Mouse (Mus musculus) macrophage (primary cell): ENCODE data around the gene B3gnt9. TPM values are rescaled to one million over a fixed set of nuclear protein-coding genes. Genes with fewer than 3 reads are reported as not detected.
"Not testable (repeated sequence)": the region's sequence is repeated elsewhere in the genome, so short reads cannot be mapped to it uniquely, and the experiment has no call there.

ENCODE experiments used
- H3K27ac ChIP-seq: fragments of 350-480 bp; formaldehyde crosslinking; 2 replicates; pipeline ENCODE4 v1.9.0; 2021
- H3K36me3 ChIP-seq: fragments of 350-480 bp; formaldehyde crosslinking; 2 replicates; pipeline ENCODE4 v1.9.0; 2021; ENCODE audit errors: inconsistent target
- H3K4me3 ChIP-seq: fragments of 350-480 bp; formaldehyde crosslinking; 2 replicates; pipeline ENCODE4 v1.9.0; 2021; ENCODE audit errors: inconsistent target
- H3K79me2 ChIP-seq: fragments of 350-480 bp; formaldehyde crosslinking; 2 replicates; pipeline ENCODE4 v1.9.0; 2021; ENCODE audit errors: inconsistent target
- WGBS: methylation state at CpG from one replicate; pipeline ENCODE4 v1.1.7; 2026; ENCODE audit warnings: inconsistent platforms; ENCODE audit not compliant: missing documents; 5-methylcytosine and 5-hydroxymethylcytosine counted together
- polyA plus RNA-seq: library from polyadenylated mRNA; stranded (reverse); fragments of 250-400 nt; gene quantifications from 3 replicates; pipeline ENCODE4 v1.2.4, GENCODE M21; 2018; ENCODE audit warnings: inconsistent platforms

The B3gnt9 gene
- polyA plus RNA-seq, 1 experiment from 2014 or later: 1.8 TPM

- H3K36me3 ChIP-seq: no peaks in the 10 kb centered on the region; the same call in 1 of the 2 replicates
- no peak overlapping the region for H3K27ac ChIP-seq
- no peak overlapping the region for H3K4me3 ChIP-seq
- 60% methylated on average over 55 of the region's 55 CpGs for WGBS
- H3K79me2 ChIP-seq: peaks cover 14% of the 10 kb centered on the region; the same call in 1 of the 2 replicates
Observed at GRCm38 (mm10) chr8:105258911-105259720, 4.2 kb upstream of the B3gnt9 start.

GRCm38 (mm10) chr8:105257318-105258114 lies 2.6 kb upstream of the B3gnt9 start:
- Histone ChIP-seq H3K27ac (no peak overlapping the region), H3K79me2 (no peaks in the 10 kb centered on the region), H3K4me3 (no peak overlapping the region), H3K36me3 (no peaks in the 10 kb centered on the region; the same call in 1 of the 2 replicates)
- 84% methylated on average over 7 of the region's 7 CpGs for WGBS

- peak overlapping the region; percentile 28; the same call in 1 of the 2 replicates for H3K4me3 ChIP-seq
- 2% methylated on average over 74 of the region's 74 CpGs for WGBS
- H3K36me3 ChIP-seq: peaks cover 32% of the 10 kb centered on the region
- no peaks in the 10 kb centered on the region for H3K79me2 ChIP-seq
- no peak overlapping the region for H3K27ac ChIP-seq
Observed at GRCm38 (mm10) chr8:105254152-105254965, 594 bp downstream of the B3gnt9 start.

- H3K36me3 ChIP-seq: peaks cover 38% of the 10 kb centered on the region
- WGBS: 62% methylated on average over 20 of the region's 20 CpGs
- no peak overlapping the region for H3K27ac ChIP-seq
- no peak overlapping the region for H3K4me3 ChIP-seq
- H3K79me2 ChIP-seq: no peaks in the 10 kb centered on the region
Observed at GRCm38 (mm10) chr8:105253766-105254151, 1.2 kb downstream of the B3gnt9 start.

GRCm38 (mm10) chr8:105252680-105253537 lies 2.0 kb downstream of the B3gnt9 start:
- Histone ChIP-seq H3K27ac (no peak overlapping the region), H3K36me3 (peaks cover 46% of the 10 kb centered on the region), H3K4me3 (no peak overlapping the region), H3K79me2 (no peaks in the 10 kb centered on the region)
- 87% methylated on average over 10 of the region's 10 CpGs for WGBS

GRCm38 (mm10) chr8:105251954-105252353 lies 3.0 kb downstream of the B3gnt9 start:
- Histone ChIP-seq H3K4me3 (no peak overlapping the region), H3K79me2 (no peaks in the 10 kb centered on the region), H3K27ac (no peak overlapping the region), H3K36me3 (peaks cover 56% of the 10 kb centered on the region)
- 95% methylated on average over 6 of the region's 6 CpGs for WGBS

GRCm38 (mm10) chr8:105241016-105241415 lies 13.9 kb downstream of the B3gnt9 start:
- no peak overlapping the region for H3K4me3 ChIP-seq
- H3K36me3 ChIP-seq: peaks cover 46% of the 10 kb centered on the region
- no peaks in the 10 kb centered on the region for H3K79me2 ChIP-seq
- WGBS: 97% methylated on average over 6 of the region's 7 CpGs
- no peak overlapping the region for H3K27ac ChIP-seq

GRCm38 (mm10) chr8:105237442-105238142 lies 17.4 kb downstream of the B3gnt9 start:
- 81% methylated on average over 14 of the region's 14 CpGs for WGBS
- H3K36me3 ChIP-seq: peaks cover 68% of the 10 kb centered on the region
- H3K27ac ChIP-seq: no peak overlapping the region
- H3K4me3 ChIP-seq: no peak overlapping the region
- H3K79me2 ChIP-seq: peaks cover 14% of the 10 kb centered on the region; the same call in 1 of the 2 replicates

- no peak overlapping the region for H3K27ac ChIP-seq
- H3K4me3 ChIP-seq: no peak overlapping the region
- H3K36me3 ChIP-seq: peaks cover 46% of the 10 kb centered on the region
- peaks cover 36% of the 10 kb centered on the region for H3K79me2 ChIP-seq
- whole genome bisulfite sequencing: 92% methylated on average over 1 of the region's 1 CpGs
Observed at GRCm38 (mm10) chr8:105235206-105235605, 19.7 kb downstream of the B3gnt9 start.

- H3K79me2 ChIP-seq: peaks cover 54% of the 10 kb centered on the region
- 100% methylated on average over 1 of the region's 1 CpGs for WGBS
- H3K4me3 ChIP-seq: no peak overlapping the region
- no peak overlapping the region for H3K27ac ChIP-seq
- peaks cover 27% of the 10 kb centered on the region; the same call in 1 of the 2 replicates for H3K36me3 ChIP-seq
Observed at GRCm38 (mm10) chr8:105233126-105233935, 21.6 kb downstream of the B3gnt9 start.

- H3K27ac ChIP-seq, H3K4me3 ChIP-seq: not testable (repeated sequence)
- 93% methylated on average over 3 of the region's 4 CpGs for WGBS
- Histone ChIP-seq H3K36me3 (peaks cover 24% of the 10 kb centered on the region; the same call in 1 of the 2 replicates), H3K79me2 (peaks cover 65% of the 10 kb centered on the region)
Observed at GRCm38 (mm10) chr8:105232321-105232693, 22.6 kb downstream of the B3gnt9 start.

GRCm38 (mm10) chr8:105231503-105232320 lies 23.2 kb downstream of the B3gnt9 start:
- Histone ChIP-seq H3K27ac (peak overlapping the region; percentile 39), H3K79me2 (peaks cover 71% of the 10 kb centered on the region), H3K4me3 (no peak overlapping the region), H3K36me3 (peaks cover 24% of the 10 kb centered on the region; the same call in 1 of the 2 replicates)
- 63% methylated on average over 12 of the region's 12 CpGs for WGBS
